Mouse (Mus musculus): ENCODE measurements around the gene Krtap19-5. TPM values are rescaled to one million over a fixed set of nuclear protein-coding genes. Genes with fewer than 3 reads are reported as not detected.

The Krtap19-5 gene
- polyA plus RNA-seq (2015; fragmentation: Nextera tagmentation; extraction: Ambion mirVana), result not detected in 2 replicates

DNA sequence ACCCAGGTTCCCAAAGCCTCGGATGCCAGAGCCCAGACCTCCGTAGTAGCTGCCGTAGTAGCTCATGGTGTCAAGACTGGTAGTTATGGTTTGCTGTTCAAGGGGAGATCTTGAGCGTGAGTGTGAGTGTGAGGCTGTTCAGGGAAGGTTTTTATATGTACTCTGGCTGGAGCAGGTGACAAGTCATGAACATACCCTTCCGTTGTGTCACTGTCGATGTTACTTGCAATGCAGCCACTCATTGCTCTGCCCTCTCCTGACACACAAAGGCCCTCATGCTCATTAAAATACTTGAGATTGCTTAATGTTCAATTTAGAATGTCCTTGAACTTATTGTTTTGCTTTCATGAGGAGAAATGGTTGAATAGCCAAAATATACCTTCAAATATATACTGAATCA is at the start of gene Krtap19-5:
Krtap19-5 (minus strand) TSS at position 101 of the 400 bp plus-strand sequence.
- WGBS, result 90% methylated on average over 6 of the region's 6 CpGs
- no peaks in the 10 kb centered on the region for H3K9me3 ChIP-seq
- H3K27me3 ChIP-seq (replicated peaks), result no peaks in the 10 kb centered on the region
- no peak within 1 kb of the TSS for H3K4me2 ChIP-seq
- H3K4me3 ChIP-seq (replicated peaks), result no peak within 1 kb of the TSS
- no peak for ATAC-seq (ENCODE audit: insufficient read depth, low FRiP score, low read depth)
- H3K36me3 ChIP-seq, result no peaks in the 10 kb centered on the region
- no peak within 1 kb of the TSS for H3K9ac ChIP-seq
- H3K4me1 ChIP-seq, result no peaks in the 10 kb centered on the region
- no peak within 1 kb of the TSS for H3K27ac ChIP-seq

DNA sequence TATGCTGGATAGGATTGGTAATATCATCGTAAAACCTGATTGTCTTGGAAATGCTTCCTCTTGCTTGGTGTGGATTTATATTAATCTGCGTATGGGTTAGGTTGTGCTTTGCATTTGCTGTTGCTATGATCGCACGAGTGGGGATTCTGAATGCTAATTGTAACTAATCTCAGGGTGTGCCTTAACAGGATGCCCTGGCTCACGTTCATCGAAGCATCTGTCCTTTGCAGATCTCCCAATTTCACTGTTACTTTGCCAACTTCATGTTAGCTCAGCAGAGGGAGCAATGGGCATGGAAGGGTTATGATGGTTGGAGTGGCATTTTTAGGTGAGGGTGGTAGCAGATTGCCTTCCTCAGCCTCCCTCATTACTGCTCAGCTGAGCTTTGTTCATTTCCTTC is 44.8 kb upstream of the Krtap19-5 start:
- no peak overlapping the region for H3K9ac ChIP-seq
- no peaks in the 10 kb centered on the region for H3K36me3 ChIP-seq
- H3K9me3 ChIP-seq, result no peaks in the 10 kb centered on the region
- ATAC-seq (ENCODE audit: insufficient read depth, low FRiP score, low read depth), result no peak
- no peak overlapping the region for H3K4me3 ChIP-seq (replicated peaks)
- no peaks in the 10 kb centered on the region for H3K27me3 ChIP-seq (replicated peaks)
- 77% methylated on average over 6 of the region's 6 CpGs for WGBS
- no peak overlapping the region for H3K27ac ChIP-seq
- H3K4me2 ChIP-seq, result no peak overlapping the region
- H3K4me1 ChIP-seq, result no peaks in the 10 kb centered on the region

- Histone ChIP-seq H3K4me3 (replicated peaks) (no peak overlapping the region), H3K9ac (no peak overlapping the region), H3K36me3 (no peaks in the 10 kb centered on the region), H3K4me1 (no peaks in the 10 kb centered on the region), H3K4me2 (no peak overlapping the region), H3K27ac (no peak overlapping the region), H3K27me3 (replicated peaks) (no peaks in the 10 kb centered on the region), H3K9me3 (no peaks in the 10 kb centered on the region)
- no peak for ATAC-seq (ENCODE audit: insufficient read depth, low FRiP score, low read depth)
- 74% methylated on average over 7 of the region's 7 CpGs for WGBS
Observed at GRCm38 (mm10) chr16:88938252-88938651, 42.0 kb upstream of the Krtap19-5 start.

DNA sequence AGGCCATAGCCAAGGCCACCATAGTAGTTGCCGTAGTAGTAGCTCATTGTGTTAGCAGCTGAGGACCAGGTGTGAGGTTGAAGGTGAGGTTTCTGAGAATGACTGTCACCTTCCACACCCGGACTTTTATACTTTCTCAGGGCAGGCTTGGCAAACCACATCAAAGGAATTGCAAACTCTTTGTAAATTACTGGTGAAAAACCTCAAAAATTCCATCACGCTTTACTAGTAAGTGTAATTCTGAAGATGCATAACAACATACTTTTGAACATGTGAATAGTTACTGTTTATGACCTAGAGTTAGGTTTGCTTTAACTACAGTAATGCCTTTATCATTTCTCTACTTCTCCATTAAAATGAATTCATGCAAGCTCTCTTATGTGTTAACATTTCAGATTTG is 35.9 kb upstream of the Krtap19-5 start, which contains the start of gene Krtap19-9b:
Krtap19-9b (minus strand) TSS at position 101 of the 400 bp plus-strand sequence.
- no peaks in the 10 kb centered on the region for H3K9me3 ChIP-seq
- no peak within 1 kb of the TSS for H3K4me2 ChIP-seq
- H3K27ac ChIP-seq, result no peak within 1 kb of the TSS
- H3K4me3 ChIP-seq (replicated peaks), result no peak within 1 kb of the TSS
- no peak for ATAC-seq (ENCODE audit: insufficient read depth, low FRiP score, low read depth)
- 86% methylated on average over 3 of the region's 3 CpGs for WGBS
- H3K27me3 ChIP-seq (replicated peaks), result no peaks in the 10 kb centered on the region
- no peak within 1 kb of the TSS for H3K9ac ChIP-seq
- no peaks in the 10 kb centered on the region for H3K36me3 ChIP-seq
- H3K4me1 ChIP-seq, result no peaks in the 10 kb centered on the region

DNA sequence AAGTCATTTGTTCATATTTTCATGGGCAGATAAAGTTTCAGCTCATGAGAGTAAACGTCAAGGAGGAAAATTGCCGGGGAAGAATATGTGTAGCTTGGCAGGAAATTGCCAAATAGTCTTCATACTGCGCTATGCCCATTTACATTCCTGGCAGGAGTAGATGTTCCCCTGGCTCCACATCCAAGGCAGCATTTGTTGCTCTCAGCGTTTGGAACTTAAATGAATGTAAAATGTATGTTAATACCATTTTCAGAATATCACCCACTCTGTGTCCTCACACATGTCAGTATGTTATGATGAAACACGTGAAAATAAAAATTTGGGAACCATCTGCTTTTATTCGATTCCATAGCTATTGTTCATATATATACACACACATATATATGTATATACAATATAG is 9.4 kb downstream of the Krtap19-5 start:
- Histone ChIP-seq H3K27ac (no peak overlapping the region), H3K36me3 (no peaks in the 10 kb centered on the region), H3K4me3 (replicated peaks) (no peak overlapping the region), H3K4me1 (no peaks in the 10 kb centered on the region), H3K27me3 (replicated peaks) (no peaks in the 10 kb centered on the region), H3K4me2 (no peak overlapping the region), H3K9me3 (no peaks in the 10 kb centered on the region), H3K9ac (no peak overlapping the region)
- 86% methylated on average over 6 of the region's 6 CpGs for WGBS
- ATAC-seq (ENCODE audit: insufficient read depth, low FRiP score, low read depth), result no peak

DNA sequence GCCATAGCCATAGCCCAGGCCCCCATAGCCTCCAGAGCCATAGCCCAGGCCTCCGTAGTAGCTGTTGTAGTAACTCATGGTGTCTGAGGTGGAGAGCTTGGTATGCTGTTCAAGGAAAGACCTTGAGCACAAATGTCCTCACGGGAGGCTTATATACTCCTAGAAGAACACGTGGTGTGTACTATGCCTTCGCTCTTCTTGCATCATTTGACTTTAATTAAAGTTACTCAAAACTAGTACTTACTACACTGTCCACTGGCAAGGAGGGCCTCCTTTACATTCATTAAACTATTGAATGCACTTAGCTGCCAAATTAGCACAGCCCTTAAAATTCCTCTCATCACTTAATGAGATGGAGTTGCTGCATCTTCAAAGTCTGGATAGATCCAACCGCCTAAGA is 11.3 kb downstream of the Krtap19-5 start, which contains the start of gene Krtap19-4:
Krtap19-4 (minus strand) TSS at position 101 of the 400 bp plus-strand sequence.
- H3K4me2 ChIP-seq, result no peak within 1 kb of the TSS
- WGBS, result 85% methylated on average over 5 of the region's 5 CpGs
- no peak within 1 kb of the TSS for H3K4me3 ChIP-seq (replicated peaks)
- H3K4me1 ChIP-seq, result no peaks in the 10 kb centered on the region
- no peak within 1 kb of the TSS for H3K9ac ChIP-seq
- H3K9me3 ChIP-seq, result no peaks in the 10 kb centered on the region
- H3K36me3 ChIP-seq, result no peaks in the 10 kb centered on the region
- H3K27me3 ChIP-seq (replicated peaks), result no peaks in the 10 kb centered on the region
- no peak for ATAC-seq (ENCODE audit: insufficient read depth, low FRiP score, low read depth)
- H3K27ac ChIP-seq, result no peak within 1 kb of the TSS

- Histone ChIP-seq H3K9me3 (no peaks in the 10 kb centered on the region), H3K4me1 (no peaks in the 10 kb centered on the region), H3K4me2 (no peak within 1 kb of the TSS), H3K27me3 (replicated peaks) (no peaks in the 10 kb centered on the region), H3K9ac (no peak within 1 kb of the TSS), H3K27ac (no peak within 1 kb of the TSS), H3K36me3 (no peaks in the 10 kb centered on the region), H3K4me3 (replicated peaks) (no peak within 1 kb of the TSS)
- 75% methylated on average over 2 of the region's 2 CpGs for WGBS
- ATAC-seq (ENCODE audit: insufficient read depth, low FRiP score, low read depth), result no peak
Observed at GRCm38 (mm10) chr16:88877938-88878337, 18.3 kb downstream of the Krtap19-5 start, which contains the start of gene Krtap19-3. Gene Krtap19-3, minus strand, starts transcription at chr16:88878038.

DNA sequence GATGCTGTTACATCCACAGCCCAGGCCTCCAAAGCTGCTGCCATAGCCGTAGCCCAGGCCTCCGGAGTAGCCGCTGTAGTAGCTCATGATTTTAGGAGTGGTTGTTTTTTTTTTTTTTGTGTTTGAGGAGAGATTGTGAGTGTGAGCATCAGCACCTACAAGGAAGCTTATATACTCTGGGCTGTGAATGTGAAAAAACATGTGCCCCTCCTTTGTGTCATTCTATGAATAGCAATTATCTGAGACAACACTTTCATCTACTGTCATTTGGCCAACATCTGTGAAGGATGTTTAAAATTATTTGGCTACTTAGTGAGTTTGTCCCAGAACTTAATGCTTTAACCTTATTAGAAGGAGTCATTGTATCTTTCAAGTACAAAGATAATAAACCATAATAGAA is 22.1 kb downstream of the Krtap19-5 start, which contains the start of gene Krtap19-2:
Krtap19-2 (minus strand) TSS at position 101 of the 400 bp plus-strand sequence.
- WGBS, result 95% methylated on average over 3 of the region's 3 CpGs
- ATAC-seq (ENCODE audit: insufficient read depth, low FRiP score, low read depth), result no peak
- no peaks in the 10 kb centered on the region for H3K4me1 ChIP-seq
- H3K27me3 ChIP-seq (replicated peaks), result no peaks in the 10 kb centered on the region
- no peak within 1 kb of the TSS for H3K4me2 ChIP-seq
- H3K9ac ChIP-seq, result no peak within 1 kb of the TSS
- no peaks in the 10 kb centered on the region for H3K36me3 ChIP-seq
- H3K27ac ChIP-seq, result no peak within 1 kb of the TSS
- H3K9me3 ChIP-seq, result no peaks in the 10 kb centered on the region
- no peak within 1 kb of the TSS for H3K4me3 ChIP-seq (replicated peaks)

GRCm38 (mm10) chr16:88869311-88869710 is 26.9 kb downstream of the Krtap19-5 start, which contains the start of gene Krtap19-1:
Gene Krtap19-1, minus strand, starts transcription at chr16:88869411.
- no peaks in the 10 kb centered on the region for H3K36me3 ChIP-seq
- no peak within 1 kb of the TSS for H3K4me3 ChIP-seq (replicated peaks)
- ATAC-seq (ENCODE audit: insufficient read depth, low FRiP score, low read depth), result no peak
- WGBS, result 86% methylated on average over 6 of the region's 6 CpGs
- no peak within 1 kb of the TSS for H3K4me2 ChIP-seq
- no peak within 1 kb of the TSS for H3K27ac ChIP-seq
- H3K27me3 ChIP-seq (replicated peaks), result no peaks in the 10 kb centered on the region
- no peak within 1 kb of the TSS for H3K9ac ChIP-seq
- no peaks in the 10 kb centered on the region for H3K4me1 ChIP-seq
- H3K9me3 ChIP-seq, result no peaks in the 10 kb centered on the region

DNA sequence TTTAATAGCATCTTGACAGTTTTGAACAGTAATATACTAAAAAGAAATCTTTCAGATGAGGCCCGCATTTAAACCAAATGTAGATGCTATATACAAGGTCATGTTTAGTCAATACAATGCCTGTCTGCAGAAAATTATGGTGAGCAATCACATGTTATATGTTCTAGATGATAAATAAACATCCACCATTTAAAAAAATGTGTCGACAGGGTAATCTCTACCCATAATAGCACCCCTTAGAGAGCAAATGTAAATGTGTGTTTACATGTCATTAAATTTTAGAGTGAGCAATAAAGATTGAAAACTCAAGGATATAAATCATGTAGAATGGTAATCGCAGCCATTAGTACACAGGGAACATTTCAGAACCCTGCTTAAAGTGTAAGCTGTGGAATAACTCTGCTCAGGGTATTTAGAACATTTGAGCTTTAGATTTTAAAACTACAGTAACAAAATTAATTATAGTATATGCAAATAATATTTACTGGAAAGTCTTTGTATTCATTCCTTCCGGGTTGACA is 31.3 kb downstream of the Krtap19-5 start:
- Histone ChIP-seq H3K27ac (no peak overlapping the region), H3K4me2 (no peak overlapping the region), H3K9me3 (no peaks in the 10 kb centered on the region), H3K4me1 (no peaks in the 10 kb centered on the region), H3K27me3 (replicated peaks) (no peaks in the 10 kb centered on the region), H3K36me3 (no peaks in the 10 kb centered on the region), H3K9ac (no peak overlapping the region), H3K4me3 (replicated peaks) (no peak overlapping the region)
- ATAC-seq (ENCODE audit: insufficient read depth, low FRiP score, low read depth), result no peak
- 83% methylated on average over 4 of the region's 4 CpGs for WGBS

DNA sequence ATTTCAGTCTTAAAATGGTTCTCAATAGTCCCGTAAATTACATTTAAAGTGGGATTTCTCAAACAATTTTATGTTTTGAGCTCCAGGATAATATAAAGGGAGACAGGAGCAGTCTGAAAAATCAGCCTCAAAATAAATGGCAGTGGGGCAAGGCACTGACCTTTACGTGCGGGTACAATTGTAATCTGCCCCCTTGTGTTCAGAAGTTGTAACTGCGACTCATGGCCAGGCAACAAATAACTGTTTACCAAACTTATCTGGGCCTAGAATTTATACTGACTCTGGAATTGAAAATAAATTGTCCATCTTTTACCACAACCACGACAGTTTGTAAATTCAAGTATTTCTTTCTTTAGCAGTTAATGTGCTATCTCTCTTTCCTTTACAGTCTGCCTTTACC is 44.8 kb downstream of the Krtap19-5 start:
- no peak for ATAC-seq (ENCODE audit: insufficient read depth, low FRiP score, low read depth)
- Histone ChIP-seq H3K36me3 (no peaks in the 10 kb centered on the region), H3K27ac (no peak overlapping the region), H3K9me3 (no peaks in the 10 kb centered on the region), H3K9ac (no peak overlapping the region), H3K4me2 (no peak overlapping the region), H3K27me3 (replicated peaks) (no peaks in the 10 kb centered on the region), H3K4me3 (replicated peaks) (no peak overlapping the region), H3K4me1 (no peaks in the 10 kb centered on the region)
- WGBS, result 23% methylated on average over 5 of the region's 5 CpGs

- Histone ChIP-seq H3K4me1 (no peaks in the 10 kb centered on the region), H3K27me3 (replicated peaks) (no peaks in the 10 kb centered on the region), H3K4me2 (no peak overlapping the region), H3K4me3 (replicated peaks) (no peak overlapping the region), H3K9ac (no peak overlapping the region), H3K9me3 (no peaks in the 10 kb centered on the region), H3K27ac (no peak overlapping the region), H3K36me3 (no peaks in the 10 kb centered on the region)
- no peak for ATAC-seq (ENCODE audit: insufficient read depth, low FRiP score, low read depth)
- 68% methylated on average over 4 of the region's 4 CpGs for WGBS
Observed at GRCm38 (mm10) chr16:88848558-88848957, 47.7 kb downstream of the Krtap19-5 start.

DNA sequence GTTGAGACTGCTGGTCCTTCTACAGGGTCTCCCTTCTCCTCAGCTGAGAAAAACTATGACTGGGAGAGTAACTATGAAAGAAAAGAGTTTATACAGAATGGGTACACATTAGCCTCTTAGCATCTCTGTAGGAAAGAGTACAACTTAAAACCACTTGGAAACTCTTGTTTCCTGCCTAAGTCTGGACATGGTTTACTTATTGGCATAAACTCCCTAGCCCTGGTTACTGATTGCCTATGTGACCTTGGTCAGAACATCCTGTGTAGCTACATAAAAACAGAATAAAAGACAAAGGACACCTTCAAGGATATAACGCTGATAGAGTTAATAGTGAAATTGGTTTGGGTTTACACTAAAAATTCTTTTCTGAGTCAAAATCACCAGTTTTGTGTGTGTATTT is 48.9 kb downstream of the Krtap19-5 start:
- WGBS, result 87% methylated on average over 1 of the region's 1 CpGs
- Histone ChIP-seq H3K27ac (no peak overlapping the region), H3K27me3 (replicated peaks) (no peaks in the 10 kb centered on the region), H3K4me1 (no peaks in the 10 kb centered on the region), H3K4me2 (no peak overlapping the region), H3K9ac (no peak overlapping the region), H3K9me3 (no peaks in the 10 kb centered on the region), H3K36me3 (no peaks in the 10 kb centered on the region), H3K4me3 (replicated peaks) (no peak overlapping the region)
- no peak for ATAC-seq (ENCODE audit: insufficient read depth, low FRiP score, low read depth)
